Mouse (Mus musculus) liver, adult 2 months (tissue): ENCODE data around the gene Lctl. TPM values are rescaled to one million over a fixed set of nuclear protein-coding genes. Genes with fewer than 3 reads are reported as not detected.
A peak's percentile ranks its signal among the peaks of the same experiment; 100 is the strongest.
"Not testable (repeated sequence)": the region's sequence is repeated elsewhere in the genome, so short reads cannot be mapped to it uniquely, and the experiment has no call there.

Experiments
- DNase-seq: peaks from one replicate; pipeline ENCODE4 v3.0.0-alpha.2; 2011; ENCODE audit warnings: low read depth, low spot score; ENCODE audit errors: extremely low read depth
- H3K27ac ChIP-seq: fragments of 200-500 bp; replicated peaks from 2 replicates; pipeline ENCODE4 v1.5.1; 2012; ENCODE audit warnings: low read depth, mild to moderate bottlenecking, control low read depth, inconsistent platforms, low read length; ENCODE audit not compliant: insufficient read depth
- H3K27me3 ChIP-seq: fragments of 200-500 bp; 2 replicates; pipeline ENCODE4 v1.6.1; 2012; ENCODE audit warnings: mild to moderate bottlenecking, moderate library complexity, low read length, inconsistent platforms; ENCODE audit not compliant: control insufficient read depth, insufficient read depth
- H3K36me3 ChIP-seq: fragments of 200-500 bp; 2 replicates; pipeline ENCODE4 v1.6.1; 2012; ENCODE audit warnings: low read length, inconsistent platforms; ENCODE audit not compliant: control insufficient read depth, insufficient read depth
- H3K4me1 ChIP-seq: fragments of 200-500 bp; 2 replicates; pipeline ENCODE4 v1.6.1; 2011; ENCODE audit warnings: low read length; ENCODE audit not compliant: control insufficient read depth, insufficient read depth
- H3K4me3 ChIP-seq: fragments of 200-500 bp; 2 replicates; pipeline ENCODE4 v1.5.1; 2011; ENCODE audit warnings: low read depth, mild to moderate bottlenecking, control low read depth, low read length, moderate library complexity; ENCODE audit not compliant: insufficient read depth
- H3K79me2 ChIP-seq: fragments of 200-500 bp; 2 replicates; pipeline ENCODE4 v1.6.1; 2012; ENCODE audit warnings: inconsistent platforms, mild to moderate bottlenecking, low read length, moderate library complexity; ENCODE audit not compliant: control insufficient read depth, insufficient read depth
- H3K9ac ChIP-seq: fragments of 200-500 bp; 2 replicates; pipeline ENCODE4 v1.6.1; 2012; ENCODE audit warnings: low read depth, mild to moderate bottlenecking, control low read depth, inconsistent platforms, low read length
- CTCF ChIP-seq: fragments of 200-500 bp; IDR thresholded peaks from 2 replicates; pipeline ENCODE4 v1.5.1; 2011; ENCODE audit warnings: low read depth, low read length, control low read depth
- POLR2A ChIP-seq: fragments of 200-500 bp; IDR thresholded peaks from 2 replicates; pipeline ENCODE4 v1.6.1; 2011; ENCODE audit warnings: low read length, control low read depth; ENCODE audit not compliant: insufficient read depth; ENCODE audit errors: extremely low read depth
- WGBS: fragments of 180-500 bp; shearing (Covaris S2); methylation state at CpG from one replicate; pipeline ENCODE4 v1.1.7; 2018; 5-methylcytosine and 5-hydroxymethylcytosine counted together
- polyA plus RNA-seq: library from polyadenylated mRNA; depleted of rRNA; stranded (reverse); fragments of >200 nt; gene quantifications from 2 replicates; pipeline ENCODE4 v1.2.3, GENCODE M21; 2012
- total RNA-seq: library from RNA; depleted of rRNA; stranded (reverse); fragments of >200 nt; gene quantifications from 2 replicates; pipeline ENCODE4 v1.2.3, GENCODE M21; 2014

Gene Lctl
- total and polyA plus RNA-seq, 2 experiments, result not detected

DNA sequence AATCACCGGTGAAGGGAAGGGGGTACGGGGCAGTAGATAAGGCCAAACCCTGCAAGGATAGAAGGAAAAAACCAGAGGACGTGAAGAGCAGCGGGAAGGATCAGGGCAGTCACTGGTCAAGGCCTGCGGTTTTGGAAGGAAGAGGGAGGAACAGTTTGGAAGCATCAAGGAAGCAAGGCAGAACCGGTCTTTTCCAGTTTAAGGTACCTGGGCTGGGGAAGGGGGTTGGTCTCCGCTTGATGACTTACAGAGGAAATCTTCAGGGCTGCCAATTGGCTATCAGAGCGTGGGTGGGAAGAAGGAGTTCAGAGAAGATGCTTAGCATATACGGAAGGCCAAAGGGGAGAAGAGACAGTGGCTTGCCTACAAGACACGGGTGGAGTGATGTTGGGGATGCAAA lies 5.7 kb downstream of the Lctl start:
- no peak for TF ChIP-seq POLR2A
- TF ChIP-seq CTCF, result no peak
- Histone ChIP-seq H3K79me2 (no peaks in the 10 kb centered on the region), H3K27ac (no peak overlapping the region), H3K4me3 (no peak overlapping the region), H3K27me3 (no peaks in the 10 kb centered on the region), H3K9ac (no peak overlapping the region), H3K36me3 (no peaks in the 10 kb centered on the region), H3K4me1 (peaks cover 2% of the 10 kb centered on the region; the same call in 1 of the 2 replicates)
- 95% methylated on average over 10 of the region's 10 CpGs for WGBS
- DNase-seq, result no peak

DNA sequence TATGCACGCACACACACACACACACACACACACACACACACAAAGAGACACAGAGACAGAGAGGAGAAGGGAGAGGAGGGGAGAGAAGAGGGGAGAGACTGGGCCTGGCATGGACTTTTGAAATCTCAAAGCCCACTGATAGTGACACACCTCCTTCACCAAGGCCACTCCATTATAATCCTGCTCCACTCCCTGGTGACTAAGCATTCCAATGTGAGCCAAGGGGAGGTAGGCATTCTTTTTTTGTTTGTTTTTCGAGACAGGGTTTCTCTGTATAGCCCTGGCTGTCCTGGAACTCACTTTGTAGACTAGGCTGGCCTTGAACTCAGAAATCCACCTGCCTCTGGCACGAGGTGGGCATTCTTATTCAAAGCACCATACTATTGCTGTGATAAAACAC lies 7.9 kb downstream of the Lctl start:
- WGBS, result 66% methylated on average over 3 of the region's 3 CpGs

DNA sequence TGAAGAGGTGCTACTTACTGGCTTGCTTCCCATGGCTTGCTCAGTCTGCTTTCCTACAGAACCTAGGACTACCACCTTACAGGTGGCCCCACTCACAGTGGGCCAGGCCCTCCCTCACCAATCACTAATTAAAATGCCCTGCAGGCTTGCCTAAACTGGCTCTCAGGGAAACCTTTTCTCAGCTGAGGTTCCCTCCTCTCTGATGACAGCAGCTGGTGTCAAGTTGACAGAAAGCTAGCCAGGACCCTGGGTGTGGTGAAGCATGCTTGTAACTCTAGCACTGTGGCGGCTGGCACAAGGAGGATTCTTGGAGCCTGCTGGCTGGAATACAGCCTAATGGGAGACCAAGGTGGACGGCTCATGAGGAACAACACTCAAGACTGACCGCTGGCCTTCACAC lies 8.4 kb downstream of the Lctl start:
- no peak for DNase-seq
- no peak overlapping the region for H3K27ac ChIP-seq
- TF ChIP-seq POLR2A (no peak), CTCF (no peak)
- H3K79me2 ChIP-seq, result no peaks in the 10 kb centered on the region
- no peak overlapping the region for H3K4me3 ChIP-seq
- H3K36me3 ChIP-seq, result no peaks in the 10 kb centered on the region
- no peaks in the 10 kb centered on the region; the same call in 1 of the 2 replicates for H3K4me1 ChIP-seq
- no peaks in the 10 kb centered on the region for H3K27me3 ChIP-seq
- no peak overlapping the region for H3K9ac ChIP-seq
- 93% methylated on average over 3 of the region's 3 CpGs for WGBS

More for the DNA sequence above, 7.9 kb downstream of the Lctl start:
- not testable (repeated sequence) for H3K9ac ChIP-seq, H3K4me1 ChIP-seq, DNase-seq, H3K79me2 ChIP-seq, H3K27ac ChIP-seq, H3K36me3 ChIP-seq, H3K27me3 ChIP-seq, H3K4me3 ChIP-seq

DNA sequence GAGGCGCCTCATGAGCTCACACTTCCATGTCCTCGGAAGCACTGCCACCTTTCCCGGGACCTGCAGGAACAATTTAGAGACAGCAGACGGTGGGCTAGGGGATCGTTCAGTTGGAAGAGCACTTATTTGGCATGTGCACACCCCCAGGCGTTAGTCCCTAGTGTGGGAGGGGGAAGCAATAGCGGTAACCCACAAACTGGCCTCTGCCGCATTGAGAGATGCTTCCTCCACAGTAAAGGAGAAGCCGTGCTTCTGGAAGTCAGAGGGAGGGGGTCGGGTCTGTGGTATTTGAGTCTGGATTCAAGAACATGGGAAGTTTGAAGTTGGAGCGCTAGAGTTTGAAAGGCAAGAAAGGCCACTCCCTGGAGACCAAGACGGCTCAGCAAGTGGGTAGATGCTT lies 9.2 kb downstream of the Lctl start:
- Histone ChIP-seq H3K9ac (no peak overlapping the region), H3K4me1 (no peaks in the 10 kb centered on the region), H3K36me3 (no peaks in the 10 kb centered on the region), H3K4me3 (no peak overlapping the region), H3K27ac (no peak overlapping the region), H3K27me3 (no peaks in the 10 kb centered on the region), H3K79me2 (no peaks in the 10 kb centered on the region)
- no peak for DNase-seq
- WGBS, result 84% methylated on average over 12 of the region's 12 CpGs
- TF ChIP-seq POLR2A (no peak), CTCF (no peak)

GRCm38 (mm10) chr9:64131623-64132022 lies 14.7 kb downstream of the Lctl start:
- no peak for DNase-seq

DNA sequence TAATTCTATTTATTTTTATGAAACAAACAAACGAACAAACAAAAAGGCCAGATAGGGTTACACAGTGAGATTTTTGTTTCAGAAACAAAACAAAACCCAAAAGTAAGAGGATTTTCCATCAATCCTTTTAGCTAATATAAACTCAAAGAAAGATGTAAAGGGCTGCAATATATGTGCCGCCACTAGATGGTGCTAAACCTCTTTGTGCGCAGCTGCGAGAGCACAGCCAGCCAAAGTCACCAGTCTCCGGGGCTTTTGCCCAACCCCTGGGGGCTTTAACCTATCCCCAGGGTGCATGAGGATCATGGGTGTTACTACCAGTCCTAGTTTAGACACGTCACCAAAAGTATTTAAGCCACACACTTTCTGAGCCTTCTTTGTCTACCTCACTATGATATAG lies 21.9 kb downstream of the Lctl start:
- WGBS, result 4% methylated on average over 6 of the region's 6 CpGs
- H3K79me2 ChIP-seq, H3K4me1 ChIP-seq, H3K9ac ChIP-seq, H3K4me3 ChIP-seq, H3K27ac ChIP-seq, H3K27me3 ChIP-seq, H3K36me3 ChIP-seq: not testable (repeated sequence)
- DNase-seq, result peak; percentile 8
- TF ChIP-seq CTCF, result peak; percentile 65

More at GRCm38 (mm10) chr9:64131623-64132022, 14.7 kb downstream of the Lctl start:
- no peaks in the 10 kb centered on the region for H3K79me2 ChIP-seq
- 87% methylated on average over 6 of the region's 6 CpGs for WGBS
- H3K4me3 ChIP-seq, result no peak overlapping the region
- H3K9ac ChIP-seq, result no peak overlapping the region
- H3K27me3 ChIP-seq, result no peaks in the 10 kb centered on the region
- H3K4me1 ChIP-seq, result no peaks in the 10 kb centered on the region
- H3K27ac ChIP-seq, result no peak overlapping the region
- H3K36me3 ChIP-seq, result no peaks in the 10 kb centered on the region
- no peak for TF ChIP-seq CTCF
- TF ChIP-seq POLR2A, result no peak
